Mouse (Mus musculus): ENCODE results near the gene Aoah. TPM values are rescaled to one million over a fixed set of nuclear protein-coding genes. Genes with fewer than 3 reads are reported as not detected.

Aoah gene
- total RNA-seq, 2 experiments from 2014 or later, result 0.33 TPM; not detected in 1

- no peak for DNase-seq (ENCODE audit: extremely low spot score in 1 of 2, low spot score in 1 of 2)
These were observed 246.8 kb downstream of the Aoah start for GRCm38 (mm10) chr13:21040589-21041199.

GRCm38 (mm10) chr13:21050118-21050517 is 256.2 kb downstream of the Aoah start:
- DNase-seq (ENCODE audit: extremely low spot score in 1 of 2, low spot score in 1 of 2), result no peak

GRCm38 (mm10) chr13:21066021-21066420 is 272.1 kb downstream of the Aoah start:
- no peak for DNase-seq (ENCODE audit: extremely low spot score in 1 of 2, low spot score in 1 of 2)

- DNase-seq (ENCODE audit: extremely low spot score in 1 of 2, low spot score in 1 of 2), result no peak
These were observed 280.9 kb downstream of the Aoah start, which contains the start of gene Olfr1370 for GRCm38 (mm10) chr13:21074847-21075246. Gene Olfr1370, minus strand, starts transcription at chr13:21074947.

GRCm38 (mm10) chr13:21082686-21083085 is 288.8 kb downstream of the Aoah start:
- DNase-seq (ENCODE audit: extremely low spot score in 1 of 2, low spot score in 1 of 2), result no peak

Data from layer of hippocampus, postnatal 25 days (tissue).